Mouse (Mus musculus): ENCODE data around the gene Cfap77. TPM values are rescaled to one million over a fixed set of nuclear protein-coding genes. Genes with fewer than 3 reads are reported as not detected.

Cfap77 gene
- total RNA-seq, 2 experiments from 2014 or later, result not detected

DNA sequence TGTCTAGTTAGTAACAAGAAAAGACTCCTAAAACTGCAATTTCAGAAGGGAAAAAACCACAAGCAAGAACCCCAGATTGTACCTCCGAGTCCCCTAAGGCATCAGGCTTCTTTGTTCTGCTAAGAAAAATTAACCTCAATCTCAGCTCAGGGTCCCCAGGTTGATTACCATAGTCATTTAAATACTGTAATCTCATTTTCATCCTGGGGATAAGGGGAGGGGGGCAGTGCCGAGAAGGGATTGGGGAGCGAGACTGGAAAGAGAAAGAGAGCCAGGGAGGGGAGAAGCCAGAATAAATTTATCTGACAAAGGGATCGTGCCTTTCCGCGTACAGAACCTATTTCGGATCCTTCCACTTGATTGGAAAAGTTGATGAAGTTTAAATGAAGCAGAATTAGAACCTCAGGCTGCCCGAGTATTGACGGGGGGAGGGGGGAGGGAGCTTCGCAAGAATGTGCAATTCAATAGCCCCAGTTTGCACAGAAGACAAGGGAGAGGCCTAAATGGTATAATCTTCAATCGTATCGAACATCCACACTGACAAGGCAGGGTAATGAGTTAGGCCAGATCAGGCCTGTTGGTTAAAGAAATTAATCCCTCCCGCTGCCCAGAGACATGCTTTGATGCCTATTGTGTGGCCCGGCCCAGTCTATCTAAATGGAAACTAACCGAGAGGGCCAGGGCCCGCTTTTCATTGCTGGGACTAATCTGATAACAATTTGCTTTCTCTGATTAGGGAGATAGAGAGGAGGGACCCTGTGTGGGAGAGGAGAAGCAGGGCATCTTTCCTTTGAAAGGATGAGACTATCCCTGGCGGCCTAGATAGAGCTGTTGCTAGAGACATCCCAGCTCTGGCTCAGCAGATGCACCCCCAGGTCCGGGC lies 14.0 kb downstream of the Cfap77 start:
- no peak overlapping the region for H3K4me3 ChIP-seq
- DNase-seq, result no peak
- intact Hi-C loops (cut with DNase I), result no loop called here
- no peak for TF ChIP-seq CTCF (IDR thresholded peaks at IDR 0.05)
- H3K27ac ChIP-seq, result no peak overlapping the region

DNA sequence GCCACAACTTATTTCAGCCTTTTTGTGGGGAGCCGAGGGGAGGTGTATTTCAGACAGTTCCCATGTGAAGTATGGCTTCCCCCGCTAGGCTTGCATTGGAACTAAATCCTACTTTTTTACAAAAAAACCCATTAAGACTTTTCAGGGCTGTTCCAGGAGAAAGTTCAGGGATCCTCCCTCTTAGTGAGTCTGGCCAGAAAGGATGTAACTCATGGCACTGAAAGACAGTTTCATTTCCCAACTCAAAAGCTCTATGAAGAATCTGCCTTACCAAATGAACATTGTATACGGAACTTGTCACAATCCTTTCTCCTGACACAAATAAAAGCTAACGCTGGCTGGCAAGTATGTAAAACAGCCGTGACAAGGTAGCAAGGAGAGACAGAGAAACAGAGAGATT lies 15.1 kb downstream of the Cfap77 start:
- Histone ChIP-seq H3K4me3 (no peak overlapping the region), H3K27ac (no peak overlapping the region)
- intact Hi-C loops (cut with DNase I), result no loop called here
- TF ChIP-seq CTCF (IDR thresholded peaks at IDR 0.05), result no peak
- DNase-seq, result no peak

DNA sequence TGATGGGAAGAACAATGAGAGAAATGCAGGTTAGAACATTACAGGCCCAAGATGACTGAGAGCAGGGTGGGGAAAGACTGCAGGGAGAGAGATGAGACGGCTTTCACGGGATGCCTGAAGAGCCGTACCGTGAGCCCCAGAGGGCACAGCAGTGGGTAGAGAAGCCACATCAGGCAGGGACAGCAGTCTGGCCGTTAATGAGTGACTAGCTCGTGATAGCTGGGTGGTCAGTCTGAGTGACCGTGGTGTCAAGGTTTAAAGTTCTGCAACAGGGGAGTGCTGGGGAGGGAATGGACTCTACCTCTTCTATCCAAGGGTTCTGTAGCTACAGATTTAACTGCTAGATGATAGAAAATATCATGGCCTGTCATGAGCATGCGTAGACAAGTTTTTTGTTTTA lies 19.2 kb downstream of the Cfap77 start:
- no peak for DNase-seq
- Histone ChIP-seq H3K4me3 (no peak overlapping the region), H3K27ac (no peak overlapping the region)
- no peak for TF ChIP-seq CTCF (IDR thresholded peaks at IDR 0.05)
- intact Hi-C loops (cut with DNase I), result no loop called here

DNA sequence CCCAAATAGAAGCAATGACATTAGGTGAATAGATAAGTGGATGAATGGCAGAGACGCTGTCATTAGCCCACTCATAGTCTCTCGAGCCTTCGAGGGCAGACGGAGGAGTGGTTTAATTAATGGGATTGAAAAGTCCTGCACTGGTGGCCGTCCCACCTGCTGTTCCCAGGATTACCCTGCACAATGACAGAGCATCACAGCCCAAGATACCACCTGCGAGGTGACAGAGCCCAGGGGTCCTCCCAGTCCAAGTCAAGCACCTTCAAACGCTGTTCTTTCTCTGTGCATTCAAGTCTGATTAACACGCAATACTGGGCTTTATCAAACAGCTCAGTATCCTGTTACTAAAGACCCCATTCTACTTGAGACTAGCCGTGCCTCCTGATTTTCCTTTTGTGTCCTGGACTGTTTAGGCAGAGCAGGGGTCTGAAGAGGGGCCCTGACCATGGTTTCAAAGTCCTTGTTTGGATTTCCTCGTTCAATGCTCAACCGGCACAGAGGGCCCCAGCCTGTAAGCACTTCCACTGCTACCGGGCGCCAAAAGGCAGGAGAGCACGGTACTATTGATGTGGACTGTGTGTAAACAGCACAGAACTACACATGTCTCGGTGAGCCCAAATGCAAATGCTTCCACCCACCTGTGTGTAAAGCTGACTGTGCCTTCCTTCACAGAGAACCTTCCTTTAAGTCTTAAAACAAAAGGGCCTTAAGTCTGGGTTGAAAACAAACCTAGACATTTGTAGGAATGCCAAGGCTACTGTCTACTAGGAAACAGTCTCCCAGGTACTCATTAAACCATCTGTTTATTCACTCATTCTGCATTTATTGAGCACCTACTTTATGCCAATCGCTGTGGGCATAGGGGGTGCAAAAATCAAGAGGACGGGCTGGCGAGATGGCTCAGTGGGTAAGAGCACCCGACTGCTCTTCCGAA lies 20.1 kb downstream of the Cfap77 start:
- Histone ChIP-seq H3K27ac (no peak overlapping the region), H3K4me3 (no peak overlapping the region)
- intact Hi-C loops (cut with DNase I), result no loop called here
- DNase-seq, result no peak
- TF ChIP-seq CTCF (IDR thresholded peaks at IDR 0.05), result no peak

DNA sequence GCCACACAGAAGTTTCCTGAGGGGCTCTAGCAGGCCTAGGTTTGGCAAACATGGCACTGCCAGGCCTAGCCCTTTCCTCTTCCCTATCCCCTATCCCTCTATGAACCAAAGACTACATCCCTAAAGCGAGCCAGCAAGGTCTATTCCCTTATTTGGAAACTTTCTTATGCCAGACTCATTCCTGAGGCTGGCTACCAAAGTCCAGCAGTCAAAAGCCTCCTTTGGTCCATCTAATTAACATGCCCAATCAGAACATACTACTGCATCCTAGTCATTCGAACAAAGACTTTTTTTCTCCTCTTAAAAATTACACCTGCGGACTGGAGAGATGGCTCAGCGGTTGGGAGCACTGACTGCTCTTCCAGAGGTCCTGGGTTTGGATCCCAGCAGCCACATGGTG lies 22.9 kb downstream of the Cfap77 start:
- DNase-seq, result no peak
- intact Hi-C loops (cut with DNase I), result no loop called here
- Histone ChIP-seq H3K27ac (no peak overlapping the region), H3K4me3 (no peak overlapping the region)
- no peak for TF ChIP-seq CTCF (IDR thresholded peaks at IDR 0.05)

DNA sequence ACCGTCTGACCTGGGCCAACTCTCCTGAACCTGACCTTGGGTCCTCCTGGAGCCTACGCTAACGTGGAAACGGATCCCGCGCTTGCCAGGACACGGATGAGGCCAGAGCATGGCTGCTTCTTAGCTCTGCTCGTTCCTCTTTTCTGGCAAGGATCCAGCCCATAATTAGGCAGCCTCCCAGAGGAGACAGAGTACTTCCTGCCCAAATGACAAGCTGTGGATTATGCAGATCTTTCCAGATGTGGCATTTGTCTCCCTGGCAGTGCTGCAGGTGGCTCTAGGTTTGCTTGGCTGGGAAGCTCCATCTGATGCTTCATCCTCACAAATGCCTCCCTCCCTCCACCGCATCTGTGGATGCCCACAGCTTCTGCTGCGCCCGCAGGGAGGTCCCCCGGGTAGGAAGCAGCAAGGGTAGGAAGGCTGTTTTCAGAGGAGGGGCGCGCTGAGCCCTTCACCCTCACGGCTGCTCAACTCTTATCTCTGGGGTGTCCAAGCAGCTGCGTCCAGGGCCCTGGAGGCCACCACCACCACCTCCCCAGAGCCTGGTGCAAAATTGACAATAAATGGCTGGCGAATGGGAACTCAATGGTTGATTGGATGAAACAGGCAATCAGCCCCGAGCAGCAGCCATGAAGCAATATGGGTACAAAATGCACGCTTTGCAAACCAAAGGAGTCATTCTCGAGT lies 24.7 kb downstream of the Cfap77 start:
- TF ChIP-seq CTCF (IDR thresholded peaks at IDR 0.05), result no peak
- Histone ChIP-seq H3K27ac (no peak overlapping the region), H3K4me3 (no peak overlapping the region)
- DNase-seq, result no peak
- intact Hi-C loops (cut with DNase I), result no loop called here

DNA sequence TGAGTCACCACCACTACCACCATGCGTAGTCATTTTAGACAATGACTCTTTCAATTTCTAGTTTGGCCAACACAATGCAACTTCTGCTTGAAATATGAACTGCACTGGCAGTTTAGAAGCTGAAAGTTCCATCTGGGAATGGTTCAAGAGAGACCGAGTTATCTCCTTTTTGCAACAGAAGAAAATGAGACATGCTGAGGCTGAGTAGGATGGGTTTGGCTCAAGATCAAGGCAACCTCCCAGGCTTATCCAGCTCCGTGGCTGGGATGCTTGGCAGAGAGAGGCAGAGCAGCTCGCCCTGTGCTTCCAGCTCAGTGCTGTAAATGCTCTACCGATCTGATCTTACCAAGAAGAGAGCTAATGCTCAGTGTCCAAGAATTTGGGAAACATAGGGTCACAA lies 29.6 kb downstream of the Cfap77 start:
- intact Hi-C loops (cut with DNase I), result no loop called here
- Histone ChIP-seq H3K4me3 (no peak overlapping the region), H3K27ac (no peak overlapping the region)
- no peak for TF ChIP-seq CTCF (IDR thresholded peaks at IDR 0.05)
- no peak for DNase-seq

DNA sequence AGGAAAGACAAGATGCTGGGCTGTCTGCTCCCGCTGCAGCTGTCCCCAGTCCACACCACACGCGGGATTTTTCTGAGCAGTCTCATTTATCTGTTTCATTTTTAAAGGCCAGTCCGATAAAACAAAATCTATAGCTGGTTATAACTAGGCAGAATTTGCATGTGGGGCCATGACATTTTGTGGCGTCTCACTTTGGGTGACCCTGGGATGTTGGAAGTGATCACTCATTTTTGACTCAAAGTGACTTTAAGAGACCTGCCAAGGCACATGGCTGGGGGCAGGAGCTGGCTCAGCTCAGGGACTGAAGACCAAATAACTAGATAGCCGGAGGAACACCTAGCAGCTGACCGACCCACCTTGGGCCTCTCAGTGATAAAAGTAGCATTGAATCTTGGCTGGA lies 31.9 kb downstream of the Cfap77 start:
- no peak overlapping the region for H3K27ac ChIP-seq
- no peak for DNase-seq
- intact Hi-C loops (cut with DNase I), result no loop called here
- TF ChIP-seq CTCF (IDR thresholded peaks at IDR 0.05), result no peak
- no peak overlapping the region for H3K4me3 ChIP-seq

DNA sequence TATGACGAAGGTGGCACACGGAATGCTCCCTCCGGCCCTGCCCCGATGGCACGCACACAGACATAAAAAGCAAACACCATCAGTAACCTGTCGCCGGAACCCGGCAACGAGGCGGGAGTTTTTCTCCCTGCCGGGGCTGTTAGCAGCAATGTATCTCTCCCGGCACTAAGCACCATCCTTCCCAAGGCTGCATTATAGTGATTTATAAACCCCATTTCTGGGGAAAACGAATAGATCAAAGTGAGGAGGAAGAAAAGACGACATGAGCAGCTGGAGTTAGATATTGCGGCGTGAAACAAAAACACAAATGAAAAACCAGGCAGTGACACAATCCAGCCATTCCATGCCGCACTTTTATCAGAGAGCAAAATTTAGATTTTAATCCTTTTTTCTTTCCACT lies 33.8 kb downstream of the Cfap77 start:
- intact Hi-C loops (cut with DNase I), result no loop called here
- TF ChIP-seq CTCF (IDR thresholded peaks at IDR 0.05), result no peak
- Histone ChIP-seq H3K27ac (no peak overlapping the region), H3K4me3 (no peak overlapping the region)
- DNase-seq, result no peak

DNA sequence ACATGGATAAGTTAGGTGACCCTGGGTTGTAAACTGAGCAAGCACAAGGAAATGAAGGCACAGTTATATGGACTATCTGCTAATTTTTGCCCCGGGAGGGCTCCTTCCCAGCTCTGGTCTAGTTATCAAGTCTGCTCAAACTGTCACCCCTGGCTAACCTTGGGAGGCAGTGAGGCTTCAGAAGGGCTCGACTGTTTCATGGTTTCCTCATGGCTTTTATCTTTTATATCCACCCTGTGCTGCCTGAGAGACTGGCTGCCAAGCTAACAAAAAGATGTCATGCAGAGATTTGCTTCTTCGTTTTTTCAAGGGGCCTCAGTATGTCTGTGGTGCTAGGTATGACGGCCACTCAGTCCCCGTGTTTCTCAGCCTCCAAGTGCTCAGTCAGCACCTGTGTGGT lies 36.2 kb downstream of the Cfap77 start:
- Histone ChIP-seq H3K27ac (no peak overlapping the region), H3K4me3 (no peak overlapping the region)
- TF ChIP-seq CTCF (IDR thresholded peaks at IDR 0.05), result no peak
- no peak for DNase-seq
- intact Hi-C loops (cut with DNase I), result no loop called here

DNA sequence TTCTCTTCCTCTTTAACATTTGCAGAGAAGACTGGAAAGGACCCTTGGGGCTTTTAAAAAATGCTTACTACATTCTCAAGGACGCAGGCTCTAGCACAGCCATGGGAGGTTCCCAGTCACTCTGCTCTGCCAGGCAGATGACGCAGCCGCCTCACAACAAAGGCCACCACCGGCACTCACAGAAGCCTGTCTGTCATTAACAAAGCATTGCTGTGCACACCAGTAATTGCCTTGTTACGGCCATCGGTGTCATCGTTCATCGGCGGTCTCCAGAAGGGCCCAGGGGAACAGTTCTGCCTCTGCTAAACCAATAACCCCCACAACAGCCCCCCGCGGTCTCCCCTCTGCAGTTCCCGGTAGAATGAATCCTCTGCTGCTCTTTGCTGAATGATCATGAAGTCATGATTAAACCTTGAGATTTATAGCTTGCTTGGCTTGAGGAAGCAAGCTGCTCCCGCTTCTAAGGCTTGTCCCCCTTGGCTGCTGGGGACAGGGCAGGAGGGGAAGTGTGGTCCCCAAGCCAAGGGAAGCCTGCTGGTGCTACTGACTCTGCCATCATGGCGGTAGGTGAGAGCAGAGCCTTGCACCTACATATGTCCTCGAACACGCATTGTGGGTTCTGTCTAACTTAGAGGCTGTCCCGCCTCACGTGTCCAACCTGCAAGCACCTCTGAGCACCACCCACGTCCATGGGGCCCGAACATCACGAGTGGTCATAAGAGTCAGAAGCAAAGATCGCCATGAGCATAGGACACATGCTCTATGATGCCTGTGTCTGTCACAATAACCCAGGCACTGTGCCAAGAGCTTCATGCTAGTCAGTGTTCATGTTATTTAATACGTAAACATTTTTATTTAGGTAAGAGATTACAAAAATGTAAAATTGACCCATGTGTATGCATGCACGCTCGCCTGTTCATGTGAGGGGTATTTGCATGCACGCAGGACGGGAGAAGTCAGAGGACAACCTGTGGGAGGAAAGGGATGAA lies 38.0 kb downstream of the Cfap77 start:
- intact Hi-C loops (cut with DNase I), result no loop called here
- no peak for TF ChIP-seq CTCF (IDR thresholded peaks at IDR 0.05)
- Histone ChIP-seq H3K4me3 (no peak overlapping the region), H3K27ac (no peak overlapping the region)
- no peak for DNase-seq

DNA sequence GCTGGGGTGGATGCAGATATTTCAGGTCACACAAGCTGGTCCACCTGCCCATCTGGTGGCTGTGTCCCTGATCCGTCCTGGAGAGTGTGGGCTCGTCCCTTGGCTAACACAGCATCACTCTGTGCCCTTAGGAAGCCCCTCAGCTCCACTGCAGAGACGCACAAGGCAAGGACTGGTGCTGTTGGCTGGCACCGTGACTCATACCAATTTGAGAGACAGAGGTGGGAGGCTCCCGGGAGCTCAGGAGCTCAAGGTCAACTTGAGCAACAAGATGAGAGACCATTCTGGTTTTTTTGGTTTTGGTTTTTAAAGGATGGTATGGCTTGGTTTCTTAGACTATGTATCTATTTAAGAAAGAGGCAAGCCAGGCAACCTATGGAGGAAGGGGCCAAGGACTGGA lies 42.3 kb downstream of the Cfap77 start:
- no peak overlapping the region for H3K27ac ChIP-seq
- no peak for TF ChIP-seq CTCF (IDR thresholded peaks at IDR 0.05)
- H3K4me3 ChIP-seq, result no peak overlapping the region
- DNase-seq, result no peak
- intact Hi-C loops (cut with DNase I), result no loop called here

Measured in gastrocnemius, adult 2 months (tissue).